Mouse (Mus musculus) Patski (cell line): ENCODE measurements around the gene Anapc15-ps. TPM values are rescaled to one million over a fixed set of nuclear protein-coding genes. Genes with fewer than 3 reads are reported as not detected.

Experiments
- ATAC-seq: fragments of 100-300 bp; one replicate; pipeline ENCODE4 v1.8.0; 2021
- CTCF ChIA-PET: fragments of 350-600 bp; sonication (Branson Sonifier 250); formaldehyde crosslinking; loops from one replicate; lab custom pipeline; 2022; ENCODE audit warnings: inconsistent platforms; lab: Charles Lee
- POLR2A ChIA-PET: fragments of 350-600 bp; sonication (Branson Sonifier 250); formaldehyde crosslinking; loops from one replicate; lab custom pipeline; 2022; ENCODE audit warnings: antibody characterized with exemption, inconsistent platforms; lab: Charles Lee
- DNase-seq: peaks from one replicate; pipeline ENCODE4 v3.0.0-alpha.2; 2011; ENCODE audit warnings: low read depth, low spot score
- H3K27me3 ChIP-seq: fragments of 371-371 bp; one replicate; pipeline ENCODE4 v1.5.1; 2021
- CTCF ChIP-seq: fragments of 100-300 bp; IDR thresholded peaks from one replicate; pipeline ENCODE4 v1.5.1; 2021
- in situ Hi-C: fragments of 300-500 bp; cut with MboI; formaldehyde crosslinking; loops from 3 replicates; pipeline ENCODE4 v1.11.1; 2018; ENCODE audit warnings: low pct_unique_long_range_greater_than_20kb, mixed read lengths
- polyA plus RNA-seq: library from polyadenylated mRNA; unstranded; gene quantifications from one replicate; pipeline ENCODE4 v1.2.3, GENCODE M21; 2021

Anapc15-ps gene
- polyA plus RNA-seq, 1 experiment from 2014 or later = 9.5 TPM

DNA sequence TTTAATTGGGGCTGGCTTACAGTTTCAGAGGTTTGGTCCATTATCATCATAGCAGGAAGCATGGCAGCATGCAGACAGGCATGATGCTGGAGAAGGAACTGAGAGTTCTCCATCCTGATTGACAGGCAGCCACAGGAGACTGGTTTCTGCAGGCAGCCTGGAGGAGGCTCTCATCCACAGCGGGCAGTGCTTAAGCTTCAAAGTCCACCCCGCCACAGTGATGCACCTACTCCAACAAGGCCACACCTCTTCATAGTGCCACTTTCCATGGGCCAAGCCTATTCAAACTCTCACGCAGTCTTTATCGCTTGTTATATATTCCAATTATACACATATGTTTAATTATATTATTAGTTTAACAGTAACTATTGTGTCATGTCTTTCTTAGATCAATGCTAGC, 18.1 kb upstream of the Anapc15-ps start:
- DNase-seq (no peak), ATAC-seq (no peak)
- H3K27me3 ChIP-seq = no peaks in the 10 kb centered on the region
- in situ Hi-C loops = no loop called here
- TF ChIP-seq CTCF = no peak
- CTCF ChIA-PET = no interaction called here
- POLR2A ChIA-PET = no interaction called here

DNA sequence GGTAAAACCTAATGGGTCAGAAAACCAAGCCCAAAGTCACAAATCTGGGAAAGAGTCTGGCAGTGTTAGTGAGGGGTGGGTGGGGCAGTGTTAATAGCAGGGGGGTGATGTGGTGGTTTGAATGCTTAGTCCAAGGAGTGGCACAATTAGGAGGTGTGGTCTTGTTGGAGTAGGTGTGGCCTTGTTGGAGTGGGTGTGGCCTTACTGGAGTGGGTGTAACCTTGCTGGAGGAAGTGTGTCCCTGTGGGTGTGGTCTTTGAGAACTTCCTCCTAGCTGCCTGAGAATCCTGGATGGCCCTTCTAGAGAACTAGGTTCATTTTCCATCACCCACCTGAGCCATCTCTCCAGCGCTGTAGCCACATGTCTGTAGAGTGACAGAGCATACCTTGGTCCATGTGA, 16.6 kb upstream of the Anapc15-ps start:
- H3K27me3 ChIP-seq = no peaks in the 10 kb centered on the region
- in situ Hi-C loops = no loop called here
- ChIA-PET CTCF (no interaction called here), POLR2A (no interaction called here)
- no peak for DNase-seq
- no peak for ATAC-seq
- TF ChIP-seq CTCF = no peak

DNA sequence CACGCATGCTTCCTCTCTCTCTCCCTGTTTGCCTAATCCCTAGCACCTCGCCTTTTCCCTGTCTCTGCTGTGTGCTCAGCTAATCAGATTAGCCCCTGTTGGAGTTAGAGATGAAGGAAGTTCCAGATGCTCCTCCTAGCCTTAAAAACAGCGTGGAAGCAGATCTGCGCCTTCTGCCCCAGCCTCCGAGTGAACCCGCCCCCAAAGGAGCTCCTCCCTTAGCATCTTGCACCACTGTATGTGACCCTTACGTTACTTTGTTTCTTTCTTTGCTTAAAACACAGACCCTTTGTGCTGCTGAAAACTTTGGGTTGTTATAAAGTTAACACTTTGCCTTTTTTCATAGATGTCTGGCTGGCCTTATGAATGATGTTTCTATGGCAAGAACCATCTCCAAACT, 15.8 kb upstream of the Anapc15-ps start:
- in situ Hi-C loops = no loop called here
- POLR2A ChIA-PET = interaction anchor here (0.9 kb wide), 1 partner anchor 11 kb away, joined by 8 read pairs; no protein-coding TSS in a partner anchor
- CTCF ChIA-PET = no interaction called here
- DNase-seq (no peak), ATAC-seq (no peak)
- H3K27me3 ChIP-seq = no peaks in the 10 kb centered on the region
- TF ChIP-seq CTCF = no peak

DNA sequence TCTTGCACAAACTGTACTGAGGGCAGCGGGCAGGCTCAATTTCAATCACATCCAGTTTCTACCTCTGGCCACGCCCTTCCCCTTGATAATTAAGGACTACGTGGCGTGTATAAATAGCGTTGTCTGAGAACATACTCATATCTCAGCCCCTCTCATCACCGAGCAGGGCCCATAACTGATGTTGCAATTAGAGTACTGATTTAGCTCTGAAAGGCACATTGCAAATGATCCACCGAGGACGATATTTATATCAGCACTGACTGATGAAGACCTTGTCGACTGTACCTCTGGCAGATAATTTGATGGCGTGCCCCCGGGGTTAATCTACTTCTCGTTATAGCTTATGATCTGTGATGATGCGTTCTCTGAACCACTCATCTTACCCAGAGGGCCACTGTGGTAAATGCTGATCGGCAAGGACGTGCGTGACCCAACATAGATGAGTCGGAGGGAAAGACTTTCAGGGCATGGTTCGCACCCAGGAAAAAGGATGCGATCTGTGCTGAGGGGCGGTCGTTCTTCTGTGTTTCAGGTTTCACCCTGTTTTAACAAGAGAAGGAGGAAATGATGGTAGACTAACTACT, 14.4 kb upstream of the Anapc15-ps start:
- ChIA-PET CTCF (no interaction called here), POLR2A (no interaction called here)
- H3K27me3 ChIP-seq = no peaks in the 10 kb centered on the region
- TF ChIP-seq CTCF = no peak
- in situ Hi-C loops = no loop called here
- DNase-seq (no peak), ATAC-seq (no peak)

DNA sequence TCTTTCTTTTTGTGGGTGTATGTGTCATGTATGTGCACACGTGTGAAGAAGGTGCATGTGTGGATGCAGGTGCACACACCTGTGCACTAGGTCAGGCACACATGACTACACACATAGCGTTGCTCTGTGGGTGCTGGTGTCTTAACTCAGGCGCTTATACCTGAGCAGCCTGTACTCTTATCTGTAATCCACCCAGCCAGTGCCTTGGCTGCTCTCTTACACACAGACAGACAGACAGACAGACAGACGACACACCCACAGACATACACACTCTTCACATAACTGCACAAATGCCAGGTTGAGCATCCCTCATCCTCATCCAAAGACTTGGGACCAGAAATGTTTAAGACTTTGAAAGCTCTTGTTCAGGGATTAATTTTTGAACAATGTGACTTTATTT, 12.8 kb upstream of the Anapc15-ps start:
- CTCF ChIA-PET = no interaction called here
- H3K27me3 ChIP-seq = no peaks in the 10 kb centered on the region
- in situ Hi-C loops = no loop called here

DNA sequence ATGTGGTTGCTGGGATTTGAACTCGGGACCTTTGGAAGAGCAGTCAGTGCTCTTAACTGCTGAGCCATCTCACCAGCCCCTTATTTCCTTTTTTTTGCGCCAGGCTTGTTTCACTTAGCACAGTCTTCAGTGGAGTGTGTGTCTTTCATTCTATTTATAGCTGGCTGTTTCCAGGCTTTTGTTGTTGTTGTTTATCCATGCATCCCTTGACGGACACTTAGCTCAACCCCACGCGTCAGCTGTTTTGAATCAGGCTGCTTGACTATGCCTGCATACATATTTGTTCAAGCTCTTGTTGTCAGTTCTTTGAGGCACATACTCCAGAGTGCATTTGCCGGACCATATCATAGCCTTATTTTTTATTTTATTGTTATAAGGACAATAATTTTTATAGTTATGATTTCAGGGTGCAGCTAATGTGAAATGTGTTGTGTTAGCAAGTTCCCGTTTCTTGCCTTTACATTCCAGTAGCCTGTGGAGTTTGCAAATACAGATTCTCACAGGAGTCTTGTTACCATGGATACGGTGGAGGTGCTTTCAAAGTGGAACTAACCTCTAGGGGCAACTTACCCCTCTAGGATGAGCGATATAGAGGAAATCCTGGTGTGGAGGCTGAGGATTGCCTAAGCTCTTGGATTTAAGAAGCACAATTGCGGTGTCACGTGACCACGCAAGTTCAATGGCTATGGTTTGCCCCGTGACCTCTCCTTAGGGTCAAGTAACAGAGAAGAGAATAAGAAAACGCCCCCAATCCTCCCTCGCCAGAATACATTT, 11.7 kb upstream of the Anapc15-ps start:
- no peak for ATAC-seq
- POLR2A ChIA-PET = no interaction called here

More for the DNA sequence above, 12.8 kb upstream of the Anapc15-ps start:
- no peak for DNase-seq
- POLR2A ChIA-PET = interaction anchor here (0.7 kb wide), 1 partner anchor 9 kb away, joined by 3 read pairs; no protein-coding TSS in a partner anchor
- no peak for TF ChIP-seq CTCF
- no peak for ATAC-seq

DNA sequence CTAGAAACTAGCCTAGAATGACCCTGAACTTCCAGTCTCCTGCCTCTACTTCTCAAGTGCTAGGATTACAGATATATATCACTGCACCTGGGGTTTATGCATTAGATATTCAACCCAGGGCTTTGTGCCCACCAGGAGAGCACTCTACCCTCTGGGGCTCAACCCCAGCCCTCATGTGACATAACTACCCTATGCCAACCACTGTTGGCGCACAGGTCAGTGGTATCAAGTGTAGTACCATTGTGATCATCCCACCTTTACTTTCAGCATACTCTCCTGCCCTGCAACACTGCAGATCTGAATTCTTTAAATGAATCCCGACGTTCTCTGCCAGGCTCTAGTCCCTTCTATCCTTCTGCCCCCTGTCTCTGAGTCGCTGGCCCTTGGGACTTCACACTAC, 11.0 kb upstream of the Anapc15-ps start:
- POLR2A ChIA-PET = no interaction called here
- ATAC-seq = no peak

More for the DNA sequence above, 11.7 kb upstream of the Anapc15-ps start:
- no peak for TF ChIP-seq CTCF
- DNase-seq = no peak
- H3K27me3 ChIP-seq = no peaks in the 10 kb centered on the region
- CTCF ChIA-PET = no interaction called here
- in situ Hi-C loops = no loop called here

DNA sequence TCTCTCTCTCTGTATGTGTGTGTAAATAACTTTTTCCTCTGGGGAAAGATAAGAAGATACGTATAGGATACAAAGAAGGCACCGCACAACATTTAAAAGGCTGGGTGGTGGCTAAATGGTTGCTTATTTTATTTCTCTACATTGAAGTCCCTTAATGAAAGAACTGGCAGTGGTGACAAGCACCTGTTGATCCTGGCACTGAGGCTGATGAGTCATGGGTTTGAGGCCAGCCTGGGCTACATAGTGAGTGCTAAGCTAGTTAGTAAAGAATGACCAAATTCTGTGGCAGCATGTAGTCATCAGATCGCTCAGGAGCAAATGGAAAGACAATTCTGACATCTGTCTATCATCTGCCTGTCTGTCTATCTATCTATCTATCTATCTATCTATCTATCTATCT, 10.5 kb upstream of the Anapc15-ps start:
- H3K27me3 ChIP-seq = no peaks in the 10 kb centered on the region
- POLR2A ChIA-PET = no interaction called here
- DNase-seq (no peak), ATAC-seq (no peak)
- CTCF ChIA-PET = no interaction called here
- in situ Hi-C loops = no loop called here
- no peak for TF ChIP-seq CTCF

More for the DNA sequence above, 11.0 kb upstream of the Anapc15-ps start:
- no peaks in the 10 kb centered on the region for H3K27me3 ChIP-seq
- CTCF ChIA-PET = no interaction called here
- no peak for TF ChIP-seq CTCF
- in situ Hi-C loops = no loop called here
- no peak for DNase-seq

DNA sequence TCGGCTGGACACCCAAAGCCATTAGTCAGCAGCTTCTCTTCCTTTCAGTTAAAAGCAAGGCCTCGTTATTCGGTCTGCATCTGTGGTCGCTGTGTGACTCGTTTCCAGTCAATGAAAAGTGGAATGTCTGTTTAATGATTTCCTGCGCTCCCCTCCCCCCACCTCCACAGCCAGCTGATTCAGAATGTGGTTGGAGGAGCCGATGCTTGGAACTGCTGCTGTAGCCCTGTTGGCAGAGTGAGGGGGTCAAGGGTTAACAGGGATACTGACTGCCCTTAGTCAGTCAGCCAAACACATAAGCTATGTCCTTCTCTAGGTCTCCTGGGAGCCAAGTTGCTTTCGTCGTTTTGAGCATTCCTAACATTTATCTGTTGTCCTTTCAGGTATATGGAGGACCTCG, 9.7 kb upstream of the Anapc15-ps start:
- no peak for TF ChIP-seq CTCF
- DNase-seq (no peak), ATAC-seq (no peak)
- ChIA-PET POLR2A (no interaction called here), CTCF (no interaction called here)
- H3K27me3 ChIP-seq = no peaks in the 10 kb centered on the region
- in situ Hi-C loops = no loop called here

DNA sequence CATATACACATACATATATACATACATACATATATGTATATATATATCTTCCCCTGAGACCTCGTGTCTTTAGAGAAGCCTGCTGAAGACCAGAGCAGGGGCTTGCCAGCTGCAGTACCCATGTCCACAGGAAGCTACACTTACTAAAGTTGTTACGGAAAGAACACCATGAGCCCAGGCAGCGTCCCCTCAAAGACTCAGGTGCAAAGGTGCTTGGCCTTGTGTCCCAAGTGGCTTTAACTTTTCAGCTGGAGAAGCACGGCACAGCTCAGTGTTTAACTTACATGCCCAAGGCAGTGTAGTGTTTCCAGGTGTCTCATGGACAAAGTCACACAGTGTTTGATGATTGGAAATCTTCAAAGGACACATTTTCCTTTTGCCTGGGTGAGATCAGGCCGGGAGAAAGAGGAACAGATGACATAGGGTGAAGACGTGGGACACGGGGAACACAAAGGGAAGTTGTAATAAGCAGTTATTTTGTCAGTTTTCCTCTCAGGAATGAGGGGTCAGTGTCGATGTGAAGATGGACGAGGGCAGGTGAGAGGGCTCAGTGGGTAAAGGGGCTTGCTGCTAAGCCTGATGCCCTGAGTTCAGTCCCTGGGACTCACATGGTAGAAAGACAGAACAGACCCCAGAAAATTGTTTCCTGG, 9.0 kb upstream of the Anapc15-ps start:
- TF ChIP-seq CTCF = no peak
- DNase-seq = no peak
- CTCF ChIA-PET = no interaction called here
- in situ Hi-C loops = no loop called here
- H3K27me3 ChIP-seq = no peaks in the 10 kb centered on the region
- ATAC-seq = no peak
- POLR2A ChIA-PET = interaction anchor here (0.6 kb wide), 1 partner anchor 43 kb away, joined by 4 read pairs; no protein-coding TSS in a partner anchor

DNA sequence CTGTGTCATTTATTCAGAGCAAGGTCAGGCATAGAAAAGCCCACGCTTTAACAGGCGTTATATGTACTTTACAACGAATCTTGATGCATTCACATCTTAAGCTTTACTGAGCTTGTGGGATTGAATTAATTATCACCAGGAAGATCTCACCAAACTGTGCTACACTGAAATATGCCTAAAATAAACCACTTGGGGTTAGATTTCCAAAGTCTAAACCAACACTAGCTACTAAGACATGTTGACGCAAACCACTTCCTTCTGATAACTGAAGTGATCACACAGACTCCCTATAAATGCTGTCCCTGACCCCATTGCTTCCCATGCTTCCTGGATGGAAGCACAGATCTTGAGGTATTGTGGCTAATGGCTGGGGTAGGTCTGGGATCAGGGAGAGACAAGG, 8.2 kb upstream of the Anapc15-ps start:
- in situ Hi-C loops = no loop called here

More for the DNA sequence above, 8.2 kb upstream of the Anapc15-ps start:
- TF ChIP-seq CTCF = no peak
- ATAC-seq = no peak
- H3K27me3 ChIP-seq = no peaks in the 10 kb centered on the region
- no peak for DNase-seq
- POLR2A ChIA-PET = interaction anchor here (0.6 kb wide), 1 partner anchor 43 kb away, joined by 4 read pairs; no protein-coding TSS in a partner anchor
- CTCF ChIA-PET = no interaction called here
